Mouse (Mus musculus) right cerebral cortex, postnatal 14 days (tissue): ENCODE results near the gene Hoxd11.

Experiments used
- DNase-seq: peaks from one replicate; pipeline ENCODE4 v3.0.0; 2022

The Hoxd11 gene

GRCm38 (mm10) chr2:74678891-74679595, at the start of gene Hoxd11:
TSS of gene Hoxd11 (plus strand) at chr2:74679557.
- DNase-seq = no peak

- no peak for DNase-seq
These were observed 43.9 kb upstream of the Hoxd11 start for GRCm38 (mm10) chr2:74635412-74635811.

- DNase-seq = no peak
These were observed 36.9 kb upstream of the Hoxd11 start for GRCm38 (mm10) chr2:74642431-74642830.

GRCm38 (mm10) chr2:74645631-74646030, 33.7 kb upstream of the Hoxd11 start:
- no peak for DNase-seq

GRCm38 (mm10) chr2:74647082-74647864, 32.1 kb upstream of the Hoxd11 start:
- DNase-seq = no peak

- no peak for DNase-seq
These were observed 26.4 kb upstream of the Hoxd11 start for GRCm38 (mm10) chr2:74652996-74653340.

GRCm38 (mm10) chr2:74653781-74654535, 25.4 kb upstream of the Hoxd11 start:
- no peak for DNase-seq

- DNase-seq = no peak
These were observed 24.5 kb upstream of the Hoxd11 start for GRCm38 (mm10) chr2:74654743-74655419.

- peak; percentile 32 for DNase-seq
These were observed 24.0 kb upstream of the Hoxd11 start for GRCm38 (mm10) chr2:74655420-74655781.

GRCm38 (mm10) chr2:74655821-74656631, 23.3 kb upstream of the Hoxd11 start:
- no peak for DNase-seq

- DNase-seq = no peak
These were observed 22.7 kb upstream of the Hoxd11 start for GRCm38 (mm10) chr2:74656632-74657021.

- no peak for DNase-seq
These were observed 21.9 kb upstream of the Hoxd11 start for GRCm38 (mm10) chr2:74657251-74658023.

GRCm38 (mm10) chr2:74658024-74658666, 21.2 kb upstream of the Hoxd11 start:
- DNase-seq = no peak

- DNase-seq = no peak
These were observed 20.5 kb upstream of the Hoxd11 start for GRCm38 (mm10) chr2:74658667-74659371.

GRCm38 (mm10) chr2:74659507-74660005, 19.8 kb upstream of the Hoxd11 start, which contains the start of gene Evx2:
TSS of gene Evx2 (minus strand) at chr2:74659557.
- DNase-seq = no peak

- no peak for DNase-seq
These were observed 18.7 kb upstream of the Hoxd11 start for GRCm38 (mm10) chr2:74660421-74661375.

- DNase-seq = peak; percentile 53
These were observed 17.7 kb upstream of the Hoxd11 start for GRCm38 (mm10) chr2:74661685-74662084.

GRCm38 (mm10) chr2:74663291-74663925, 15.9 kb upstream of the Hoxd11 start:
- peak; percentile 71 for DNase-seq
